Mouse (Mus musculus) ES-Bruce4 (cell line): ENCODE results near the gene Rps6ka5.

Experiments used
- CTCF ChIP-seq: IDR thresholded peaks from one replicate; pipeline ENCODE4 v1.8.1; 2011; ENCODE audit warnings: low read depth, low read length
- EP300 ChIP-seq: IDR thresholded peaks from 2 replicates; pipeline ENCODE4 v1.6.1; 2011; ENCODE audit warnings: low read depth, low read length; ENCODE audit not compliant: insufficient read depth
- POLR2A ChIP-seq: IDR thresholded peaks from one replicate; pipeline ENCODE4 v1.8.1; 2011; ENCODE audit warnings: low read length; ENCODE audit not compliant: insufficient read depth

- TF ChIP-seq CTCF (no peak), POLR2A (no peak), EP300 (no peak)
Measured at GRCm38 (mm10) chr12:100609064-100609463, 117.7 kb downstream of the Rps6ka5 start.
